Mouse (Mus musculus): ENCODE results near the gene Mtln. TPM values are rescaled to one million over a fixed set of nuclear protein-coding genes. Genes with fewer than 3 reads are reported as not detected.

Mtln gene
- polyA plus RNA-seq (2015; fragmentation: Nextera tagmentation; extraction: Ambion mirVana), result 22.8 and 25.7 TPM in 2 replicates

DNA sequence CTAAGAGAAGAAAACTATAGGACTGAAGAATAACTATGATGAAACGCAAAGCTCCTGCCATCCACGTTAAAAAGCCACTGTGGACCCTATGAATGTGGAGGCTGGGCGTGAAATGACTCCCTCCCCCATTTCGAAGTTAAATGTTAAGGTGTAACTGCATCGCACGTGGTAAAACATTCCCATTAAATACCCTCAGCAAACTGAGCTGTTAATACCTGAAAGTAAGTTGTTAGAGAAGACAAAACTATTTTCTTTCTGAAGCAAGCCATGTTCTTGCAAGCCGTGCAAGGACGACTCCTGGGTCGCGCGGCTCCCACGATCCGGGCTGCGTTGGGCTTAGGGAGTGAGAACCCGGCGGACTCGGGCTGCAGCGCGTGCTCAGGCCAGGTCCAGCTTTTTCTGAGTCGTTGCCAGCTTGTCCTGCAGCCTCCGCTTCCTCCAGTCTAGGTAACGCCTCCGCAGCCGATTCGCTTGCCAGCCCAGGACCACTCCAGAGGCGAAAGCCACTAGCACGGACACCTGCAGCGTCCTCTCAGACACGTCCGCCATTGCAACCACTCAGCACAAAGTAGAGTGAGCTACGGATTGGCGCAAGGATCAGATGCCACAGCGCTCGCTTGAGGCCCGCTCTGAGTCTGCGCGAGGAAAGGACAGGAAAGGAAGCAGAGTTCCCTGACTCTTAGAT is at the start of gene Mtln:
Mtln (minus strand) TSS at position 570 of the 685 bp plus-strand sequence.
- Histone ChIP-seq H3K9ac (replicated peaks) (peak within 1 kb of the TSS; percentile 79), H3K36me3 (replicated peaks; ENCODE audit: insufficient read depth, low read length) (no peaks in the 10 kb centered on the region), H3K4me2 (ENCODE audit: low read depth, low read length) (peak within 1 kb of the TSS; percentile 89), H3K9me3 (ENCODE audit: low read length) (no peaks in the 10 kb centered on the region), H3K27ac (ENCODE audit: low read depth) (peak within 1 kb of the TSS; percentile 80), H3K4me1 (ENCODE audit: insufficient read depth) (peaks cover 18% of the 10 kb centered on the region), H3K27me3 (ENCODE audit: insufficient read depth, low read length) (no peaks in the 10 kb centered on the region), H3K4me3 (ENCODE audit: low read depth, low read length) (peak within 1 kb of the TSS; percentile 84)
- WGBS (ENCODE audit: insufficient replicate concordance), result under 1% methylated on average over 37 of the region's 37 CpGs
- peak; percentile 85 for DNase-seq
- no peak for TF ChIP-seq EP300 (IDR thresholded peaks at IDR 0.05; ENCODE audit: low read depth)
- TF ChIP-seq CTCF (IDR thresholded peaks at IDR 0.05; ENCODE audit: low read depth), result no peak
- ATAC-seq, result peak; percentile 91

DNA sequence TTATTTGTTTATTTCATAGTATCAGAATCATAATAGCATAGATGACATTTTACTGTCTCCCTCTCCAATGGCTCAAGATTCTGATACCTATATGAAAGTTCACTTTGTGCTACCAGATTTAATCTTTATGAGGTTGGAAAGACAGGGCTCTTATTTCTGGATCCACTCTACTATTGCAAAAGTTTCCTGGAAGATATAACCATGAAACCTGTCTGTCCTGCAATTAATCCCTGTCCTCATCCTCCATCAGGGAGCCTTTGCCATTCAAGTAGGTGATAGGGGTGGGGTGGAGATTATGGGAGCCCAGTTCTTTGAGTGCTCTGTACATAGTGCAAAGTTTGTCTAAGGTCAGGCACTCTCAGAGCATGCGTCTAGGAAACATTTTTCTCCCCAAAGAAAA is 49.1 kb upstream of the Mtln start:
- DNase-seq (no peak), ATAC-seq (no peak)
- H3K36me3 ChIP-seq (replicated peaks; ENCODE audit: insufficient read depth, low read length), result no peaks in the 10 kb centered on the region
- H3K9me3 ChIP-seq (ENCODE audit: low read length), result no peaks in the 10 kb centered on the region
- H3K4me3 ChIP-seq (ENCODE audit: low read depth, low read length), result no peak overlapping the region
- no peak overlapping the region for H3K27ac ChIP-seq (ENCODE audit: low read depth)
- TF ChIP-seq EP300 (IDR thresholded peaks at IDR 0.05; ENCODE audit: low read depth), result no peak
- no peak for TF ChIP-seq CTCF (IDR thresholded peaks at IDR 0.05; ENCODE audit: low read depth)
- H3K27me3 ChIP-seq (ENCODE audit: insufficient read depth, low read length), result peaks cover 25% of the 10 kb centered on the region
- no peak overlapping the region for H3K9ac ChIP-seq (replicated peaks)
- WGBS (ENCODE audit: insufficient replicate concordance), result 58% methylated on average over 1 of the region's 1 CpGs
- H3K4me2 ChIP-seq (ENCODE audit: low read depth, low read length), result no peak overlapping the region
- no peaks in the 10 kb centered on the region for H3K4me1 ChIP-seq (ENCODE audit: insufficient read depth)

DNA sequence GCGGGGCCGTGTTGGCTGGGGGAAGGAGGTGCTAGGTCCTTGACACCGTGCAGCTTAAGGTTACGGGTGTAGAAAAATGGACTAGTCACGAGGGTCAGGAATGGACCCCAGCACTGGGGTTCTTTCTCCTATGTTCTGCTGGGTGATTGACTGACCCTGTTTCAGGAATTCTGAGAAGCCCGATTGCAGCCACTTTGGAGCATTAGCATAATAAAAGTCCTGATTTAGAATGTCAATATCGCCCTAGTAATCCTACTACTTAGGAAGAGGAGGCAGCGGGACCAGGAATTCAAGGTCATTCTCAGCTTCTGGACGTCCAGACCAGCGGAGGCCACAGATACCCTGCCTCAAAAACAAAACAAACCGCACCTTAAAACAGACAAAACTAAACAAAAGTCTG is 47.1 kb upstream of the Mtln start:
- H3K4me2 ChIP-seq (ENCODE audit: low read depth, low read length), result no peak overlapping the region
- no peaks in the 10 kb centered on the region for H3K36me3 ChIP-seq (replicated peaks; ENCODE audit: insufficient read depth, low read length)
- H3K4me3 ChIP-seq (ENCODE audit: low read depth, low read length), result no peak overlapping the region
- H3K9ac ChIP-seq (replicated peaks), result no peak overlapping the region
- H3K27me3 ChIP-seq (ENCODE audit: insufficient read depth, low read length), result peaks cover 25% of the 10 kb centered on the region
- H3K27ac ChIP-seq (ENCODE audit: low read depth), result no peak overlapping the region
- no peak for TF ChIP-seq CTCF (IDR thresholded peaks at IDR 0.05; ENCODE audit: low read depth)
- no peak for ATAC-seq
- no peaks in the 10 kb centered on the region for H3K9me3 ChIP-seq (ENCODE audit: low read length)
- WGBS (ENCODE audit: insufficient replicate concordance), result 21% methylated on average over 11 of the region's 11 CpGs
- no peaks in the 10 kb centered on the region for H3K4me1 ChIP-seq (ENCODE audit: insufficient read depth)
- DNase-seq, result no peak

DNA sequence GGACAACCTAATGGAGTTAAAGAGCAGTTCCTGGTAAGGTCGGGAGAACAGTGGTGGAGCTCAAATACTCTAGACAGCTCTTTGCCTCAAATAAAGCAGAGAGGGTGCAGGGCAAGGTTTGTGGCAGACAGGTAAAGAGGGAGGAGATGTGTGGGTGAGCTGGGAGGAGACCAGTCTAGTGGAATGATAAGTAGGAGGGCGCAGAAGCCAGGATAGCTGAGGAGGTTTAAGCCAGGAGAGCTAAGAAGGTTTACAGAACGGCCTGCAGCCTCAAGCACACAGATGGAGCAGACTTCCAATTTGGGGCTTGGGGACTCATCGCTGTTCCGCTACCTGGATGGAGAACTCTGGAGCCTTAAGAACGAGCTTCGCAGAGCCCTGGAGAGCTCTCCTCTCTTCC is 46.3 kb upstream of the Mtln start, which contains the start of gene Acoxl:
Acoxl (plus strand) TSS at position 301 of the 400 bp plus-strand sequence.
- ATAC-seq, result no peak
- no peak within 1 kb of the TSS for H3K4me2 ChIP-seq (ENCODE audit: low read depth, low read length)
- DNase-seq, result no peak
- peaks cover 25% of the 10 kb centered on the region for H3K27me3 ChIP-seq (ENCODE audit: insufficient read depth, low read length)
- no peaks in the 10 kb centered on the region for H3K36me3 ChIP-seq (replicated peaks; ENCODE audit: insufficient read depth, low read length)
- 58% methylated on average over 7 of the region's 7 CpGs for WGBS (ENCODE audit: insufficient replicate concordance)
- H3K4me3 ChIP-seq (ENCODE audit: low read depth, low read length), result no peak within 1 kb of the TSS
- H3K9me3 ChIP-seq (ENCODE audit: low read length), result no peaks in the 10 kb centered on the region
- H3K4me1 ChIP-seq (ENCODE audit: insufficient read depth), result no peaks in the 10 kb centered on the region
- TF ChIP-seq EP300 (IDR thresholded peaks at IDR 0.05; ENCODE audit: low read depth) (no peak), CTCF (IDR thresholded peaks at IDR 0.05; ENCODE audit: low read depth) (no peak)
- no peak within 1 kb of the TSS for H3K27ac ChIP-seq (ENCODE audit: low read depth)
- H3K9ac ChIP-seq (replicated peaks), result no peak within 1 kb of the TSS

DNA sequence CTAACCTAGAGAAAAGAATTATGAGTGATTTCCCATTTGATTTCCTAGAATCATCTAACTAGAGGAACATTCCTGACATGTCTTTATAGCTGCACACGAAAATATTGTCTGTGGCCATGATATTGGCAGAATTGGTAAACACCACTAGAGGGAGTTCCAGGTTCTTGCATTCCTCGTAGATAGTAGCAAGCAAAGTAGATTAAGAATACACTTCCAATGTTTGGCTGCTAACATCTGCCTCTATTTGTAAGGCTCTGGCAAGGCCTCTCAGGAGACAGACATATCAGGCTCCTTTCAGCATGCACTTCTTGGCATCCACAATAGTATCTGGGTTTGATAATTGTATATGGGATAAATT is 40.5 kb upstream of the Mtln start:
- DNase-seq, result no peak
- TF ChIP-seq EP300 (IDR thresholded peaks at IDR 0.05; ENCODE audit: low read depth) (no peak), CTCF (IDR thresholded peaks at IDR 0.05; ENCODE audit: low read depth) (peak; percentile 76)
- H3K9me3 ChIP-seq (ENCODE audit: low read length), result no peaks in the 10 kb centered on the region
- peaks cover 8% of the 10 kb centered on the region for H3K4me1 ChIP-seq (ENCODE audit: insufficient read depth)
- H3K9ac ChIP-seq (replicated peaks), result no peak overlapping the region
- no peaks in the 10 kb centered on the region for H3K36me3 ChIP-seq (replicated peaks; ENCODE audit: insufficient read depth, low read length)
- H3K4me3 ChIP-seq (ENCODE audit: low read depth, low read length), result no peak overlapping the region
- H3K27me3 ChIP-seq (ENCODE audit: insufficient read depth, low read length), result peaks cover 2% of the 10 kb centered on the region; the same call in 1 of the 2 replicates
- 10% methylated on average over 2 of the region's 2 CpGs for WGBS (ENCODE audit: insufficient replicate concordance)
- H3K27ac ChIP-seq (ENCODE audit: low read depth), result no peak overlapping the region
- no peak overlapping the region for H3K4me2 ChIP-seq (ENCODE audit: low read depth, low read length)
- ATAC-seq, result no peak

DNA sequence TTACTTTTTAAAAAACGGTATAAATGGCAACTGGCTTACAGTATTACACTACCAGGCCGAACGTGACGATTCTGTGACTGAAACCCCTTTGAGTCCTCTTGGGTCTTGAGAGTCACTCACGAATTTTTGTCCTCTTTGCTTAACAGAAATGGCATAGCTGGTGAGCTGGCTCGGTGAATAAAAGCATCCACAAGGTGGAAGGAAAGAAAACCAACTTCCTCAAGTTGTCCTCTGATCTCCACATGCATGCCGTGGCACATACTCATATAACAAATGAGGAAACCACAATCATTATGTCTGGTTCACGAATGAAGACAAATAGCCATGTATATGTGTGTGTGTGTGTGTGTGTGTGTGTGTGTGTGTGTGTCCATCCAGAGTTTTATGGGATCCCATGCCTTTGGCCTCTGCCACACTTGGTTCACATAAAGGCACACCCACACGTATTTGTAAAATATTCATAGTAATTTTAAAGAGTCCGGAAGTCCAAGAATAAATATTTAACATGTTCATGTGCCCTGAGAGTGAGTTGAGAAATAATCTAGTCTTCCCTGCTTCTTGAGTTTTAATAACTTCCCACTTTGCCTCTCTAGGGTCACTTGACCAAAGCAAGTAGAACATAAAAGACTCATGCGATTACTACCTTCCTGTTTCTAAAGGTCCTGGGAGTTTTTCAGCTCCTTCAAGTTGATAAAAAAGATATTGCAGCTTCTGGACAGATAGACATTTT is 40.0 kb upstream of the Mtln start:
- peak overlapping the region; percentile 89 for H3K4me2 ChIP-seq (ENCODE audit: low read depth, low read length)
- H3K4me1 ChIP-seq (ENCODE audit: insufficient read depth), result peaks cover 8% of the 10 kb centered on the region
- 0 out of 2 replicates have a peak overlapping the region, but pooled peaks have one; percentile 8 for H3K9ac ChIP-seq (replicated peaks)
- H3K36me3 ChIP-seq (replicated peaks; ENCODE audit: insufficient read depth, low read length), result peaks cover 2% of the 10 kb centered on the region; the same call in 1 of the 2 replicates
- 24% methylated on average over 11 of the region's 11 CpGs for WGBS (ENCODE audit: insufficient replicate concordance)
- TF ChIP-seq CTCF (IDR thresholded peaks at IDR 0.05; ENCODE audit: low read depth) (no peak), EP300 (IDR thresholded peaks at IDR 0.05; ENCODE audit: low read depth) (no peak)
- ATAC-seq (peak; percentile 16), DNase-seq (no peak)
- no peaks in the 10 kb centered on the region for H3K9me3 ChIP-seq (ENCODE audit: low read length)
- no peaks in the 10 kb centered on the region; the same call in 1 of the 2 replicates for H3K27me3 ChIP-seq (ENCODE audit: insufficient read depth, low read length)
- H3K27ac ChIP-seq (ENCODE audit: low read depth), result no peak overlapping the region
- peak overlapping the region; percentile 84 for H3K4me3 ChIP-seq (ENCODE audit: low read depth, low read length)
